Mouse (Mus musculus) CH12.LX (cell line): ENCODE data around the gene Cercam. TPM values are rescaled to one million over a fixed set of nuclear protein-coding genes. Genes with fewer than 3 reads are reported as not detected.
A peak's percentile ranks its signal among the peaks of the same experiment; 100 is the strongest.

Source experiments
- DNase-seq: peaks from one replicate; pipeline ENCODE4 v3.0.0-alpha.2; 2013; ENCODE audit errors: extremely low read depth
- H3K27ac ChIP-seq: 2 replicates; pipeline ENCODE4 v1.5.1; 2012; ENCODE audit warnings: low read depth, mild to moderate bottlenecking, control low read depth, moderate library complexity; ENCODE audit not compliant: insufficient read depth
- H3K27me3 ChIP-seq: replicated peaks from 2 replicates; pipeline ENCODE3; 2012; ENCODE audit warnings: inconsistent platforms
- H3K36me3 ChIP-seq, 2 experiments: replicated peaks in 1 of 2; 2 replicates each; pipeline versions ENCODE3 to v1.6.1; 2012; ENCODE audit warnings: inconsistent platforms in 1 of 2, low read length in 1 of 2, mild to moderate bottlenecking in 1 of 2, mixed read lengths in 1 of 2, moderate library complexity in 1 of 2; ENCODE audit not compliant: control insufficient read depth in 1 of 2, insufficient read depth in 1 of 2
- H3K4me1 ChIP-seq, 2 experiments: 2 replicates each; pipeline ENCODE4 v1.6.1; 2012; ENCODE audit warnings: inconsistent platforms in 1 of 2, moderate library complexity in 1 of 2; ENCODE audit not compliant: insufficient read depth in 2 of 2, control insufficient read depth in 1 of 2
- H3K4me2 ChIP-seq: 2 replicates; pipeline ENCODE4 v1.6.1; 2012; ENCODE audit warnings: low read depth, mild to moderate bottlenecking, control low read depth; ENCODE audit not compliant: poor library complexity, insufficient read depth, severe bottlenecking
- H3K4me3 ChIP-seq, 3 experiments: fragments of 150-350 bp in 1 of 3; sonication (generic) in 1 of 3; replicated peaks in 1 of 3; 2 replicates each; pipeline versions ENCODE3 to v1.5.1; 2011 to 2012; ENCODE audit warnings: low read depth in 2 of 3, low read length in 2 of 3, mild to moderate bottlenecking in 2 of 3, moderate library complexity in 2 of 3, control low read depth in 1 of 3, improper control_type of control experiment in 1 of 3, inconsistent platforms in 1 of 3, mixed read lengths in 1 of 3; ENCODE audit not compliant: poor library complexity in 1 of 3
- H3K79me2 ChIP-seq: replicated peaks from 2 replicates; pipeline ENCODE4 v1.6.1; 2012; ENCODE audit warnings: mild to moderate bottlenecking, moderate library complexity; ENCODE audit not compliant: control insufficient read depth, poor library complexity, insufficient read depth, severe bottlenecking; ENCODE audit errors: extremely low read depth
- H3K9ac ChIP-seq: 2 replicates; pipeline ENCODE4 v1.6.1; 2012; ENCODE audit warnings: low read depth, mild to moderate bottlenecking, control low read depth, moderate library complexity; ENCODE audit not compliant: insufficient read depth
- H3K9me3 ChIP-seq: replicated peaks from 2 replicates; pipeline ENCODE3; 2012; ENCODE audit warnings: low read length, inconsistent platforms, mixed read lengths
- CHD2 ChIP-seq: IDR thresholded peaks from 2 replicates; pipeline ENCODE4 v1.6.1; 2011; ENCODE audit warnings: low read length, improper control_type of control experiment
- CTCF ChIP-seq, 2 experiments: IDR thresholded peaks in 1 of 2; conservative IDR thresholded peaks in 1 of 2; 2 replicates each; pipeline ENCODE4 v1.5.1; 2011 to 2012; ENCODE audit warnings: low read depth in 2 of 2, low read length in 2 of 2, improper control_type of control experiment in 1 of 2, inconsistent platforms in 1 of 2, mild to moderate bottlenecking in 1 of 2, moderate library complexity in 1 of 2
- E2F4 ChIP-seq: IDR thresholded peaks from 2 replicates; pipeline ENCODE4 v1.6.1; 2011; ENCODE audit warnings: low read depth, low read length, improper control_type of control experiment; ENCODE audit not compliant: insufficient replicate concordance
- ELF1 ChIP-seq: IDR thresholded peaks from 2 replicates; pipeline ENCODE4 v1.6.1; 2014; ENCODE audit warnings: low read depth, mild to moderate bottlenecking, inconsistent platforms, low read length, improper control_type of control experiment
- ETS1 ChIP-seq: conservative IDR thresholded peaks from 2 replicates; pipeline ENCODE4 v1.6.1; 2012; ENCODE audit warnings: low read depth, mild to moderate bottlenecking, inconsistent platforms, low read length, improper control_type of control experiment, moderate library complexity
- GABPA ChIP-seq: IDR thresholded peaks from 2 replicates; pipeline ENCODE4 v1.6.1; 2012; ENCODE audit warnings: low read depth, low read length, improper control_type of control experiment, inconsistent platforms; ENCODE audit not compliant: insufficient replicate concordance
- IRF4 ChIP-seq: IDR thresholded peaks from 2 replicates; pipeline ENCODE4 v1.6.1; 2014; ENCODE audit warnings: low read depth, mild to moderate bottlenecking, inconsistent platforms, low read length, improper control_type of control experiment
- JUND ChIP-seq: conservative IDR thresholded peaks from 2 replicates; pipeline ENCODE4 v1.6.1; 2011; ENCODE audit warnings: low read depth, low read length, improper control_type of control experiment
- MAFK ChIP-seq: IDR thresholded peaks from 2 replicates; pipeline ENCODE4 v1.6.1; 2011; ENCODE audit warnings: low read length, improper control_type of control experiment; ENCODE audit not compliant: insufficient replicate concordance
- MAZ ChIP-seq: IDR thresholded peaks from 2 replicates; pipeline ENCODE4 v1.6.1; 2012; ENCODE audit warnings: low read depth, mild to moderate bottlenecking, inconsistent platforms, low read length, improper control_type of control experiment, moderate library complexity
- MEF2A ChIP-seq: IDR thresholded peaks from 2 replicates; pipeline ENCODE4 v1.6.1; 2014; ENCODE audit warnings: low read depth, mild to moderate bottlenecking, inconsistent platforms, low read length, improper control_type of control experiment, borderline replicate concordance
- MYC ChIP-seq: IDR thresholded peaks from 2 replicates; pipeline ENCODE4 v1.6.1; 2011; ENCODE audit warnings: low read depth, mild to moderate bottlenecking, improper control_type of control experiment, low read length
- NELFE ChIP-seq: IDR thresholded peaks from 2 replicates; pipeline ENCODE4 v1.6.1; 2011; ENCODE audit warnings: low read depth, low read length, improper control_type of control experiment
- NRF1 ChIP-seq: IDR thresholded peaks from 2 replicates; pipeline ENCODE4 v1.6.1; 2014; ENCODE audit warnings: low read depth, mild to moderate bottlenecking, inconsistent platforms, low read length, improper control_type of control experiment, moderate library complexity
- PAX5 ChIP-seq: IDR thresholded peaks from 2 replicates; pipeline ENCODE4 v1.6.1; 2012; ENCODE audit warnings: low read length, inconsistent platforms, mixed read lengths
- POLR2AphosphoS2 ChIP-seq: IDR thresholded peaks from 2 replicates; pipeline ENCODE4 v1.6.1; 2011; ENCODE audit warnings: low read depth, low read length, improper control_type of control experiment
- RAD21 ChIP-seq: IDR thresholded peaks from 2 replicates; pipeline ENCODE4 v1.6.1; 2011; ENCODE audit warnings: low read depth, mild to moderate bottlenecking, low read length, improper control_type of control experiment, moderate library complexity
- SMC3 ChIP-seq: IDR thresholded peaks from 2 replicates; pipeline ENCODE4 v1.6.1; 2011; ENCODE audit warnings: low read depth, low read length, improper control_type of control experiment
- TBP ChIP-seq: conservative IDR thresholded peaks from 2 replicates; pipeline ENCODE4 v1.6.1; 2011; ENCODE audit warnings: low read depth, low read length, improper control_type of control experiment
- TCF12 ChIP-seq: IDR thresholded peaks from 2 replicates; pipeline ENCODE4 v1.6.1; 2014; ENCODE audit warnings: low read depth, mild to moderate bottlenecking, inconsistent platforms, low read length, improper control_type of control experiment
- UBTF ChIP-seq: IDR thresholded peaks from 2 replicates; pipeline ENCODE4 v1.6.1; 2012; ENCODE audit warnings: low read depth, mild to moderate bottlenecking, inconsistent platforms, low read length, improper control_type of control experiment, moderate library complexity
- USF2 ChIP-seq: conservative IDR thresholded peaks from 2 replicates; pipeline ENCODE4 v1.6.1; 2011; ENCODE audit warnings: low read depth, low read length, improper control_type of control experiment
- ZC3H11A ChIP-seq: IDR thresholded peaks from 2 replicates; pipeline ENCODE4 v1.6.1; 2012; ENCODE audit warnings: low read depth, mild to moderate bottlenecking, inconsistent platforms, low read length, improper control_type of control experiment
- ZKSCAN1 ChIP-seq: IDR thresholded peaks from 2 replicates; pipeline ENCODE4 v1.6.1; 2012; ENCODE audit warnings: low read depth, inconsistent platforms, low read length, improper control_type of control experiment, borderline replicate concordance
- ZMIZ1 ChIP-seq: IDR thresholded peaks from 2 replicates; pipeline ENCODE4 v1.6.1; 2012; ENCODE audit warnings: low read depth, mild to moderate bottlenecking, inconsistent platforms, low read length, improper control_type of control experiment
- ZNF384 ChIP-seq: IDR thresholded peaks from 2 replicates; pipeline ENCODE4 v1.6.1; 2012; ENCODE audit warnings: low read depth, low read length, improper control_type of control experiment, inconsistent platforms
- dilution Hi-C: fragments of 300-500 bp; cut with MboI; formaldehyde crosslinking; loops from 2 replicates; pipeline ENCODE4 v1.14.3; 2020; ENCODE audit warnings: low sequenced_read_pairs; ENCODE audit not compliant: extremely low pct_unique_long_range_greater_than_20kb, extremely low pct_ligation_motif_present
- in situ Hi-C: fragments of 300-500 bp; cut with MboI; formaldehyde crosslinking; loops from 3 replicates; pipeline ENCODE4 v1.14.3; 2019; ENCODE audit warnings: low sequenced_read_pairs, low pct_ligation_motif_present, low pct_unique_long_range_greater_than_20kb, mixed read lengths
- polyA plus RNA-seq: library from polyadenylated mRNA; unstranded; fragments of >175 nt; gene quantifications from 2 replicates; pipeline ENCODE4 v1.2.1, GENCODE M21; 2012; ENCODE audit warnings: low read depth; ENCODE audit not compliant: insufficient read length
- total RNA-seq, 2 experiments: library from RNA; depleted of rRNA; stranded (reverse); fragments of 300-350 nt in 1 of 2; fragments of >200 nt in 1 of 2; gene quantifications; 2 replicates each; pipeline ENCODE4 v1.2.3; 2012 to 2014

Gene Cercam
- total and polyA plus RNA-seq, 3 experiments = 3.0 to 6.1 (median 3.7) TPM

GRCm38 (mm10) chr2:29910042-29910441 is 41.1 kb downstream of the Cercam start:
- TF ChIP-seq MEF2A (no peak), ZMIZ1 (no peak), NRF1 (no peak), USF2 (no peak), PAX5 (no peak), SMC3 (peak; percentile 34; the same call in 1 of the 2 replicates), MAFK (no peak), CHD2 (no peak), MYC (no peak), TBP (no peak), IRF4 (no peak), NELFE (no peak), RAD21 (peak; percentile 61), TCF12 (no peak), ZKSCAN1 (no peak), POLR2AphosphoS2 (no peak), UBTF (no peak), CTCF (conservative IDR thresholded peaks at IDR 0.05 in 1 of 2, IDR thresholded peaks at IDR 0.05 in 1 of 2; ENCODE audit: low read depth in 2 of 2, low read length in 2 of 2) (peak; percentile 8 to 64; a peak in 2 of 4 replicates), ELF1 (no peak), ETS1 (no peak)
- H3K4me2 ChIP-seq = no peak overlapping the region
- H3K4me1 ChIP-seq = no peaks in the 10 kb centered on the region
- H3K27me3 ChIP-seq = no peaks in the 10 kb centered on the region
- no peaks in the 10 kb centered on the region for H3K9me3 ChIP-seq
- H3K27ac ChIP-seq = no peak overlapping the region
- peak; percentile 34 for DNase-seq
- dilution Hi-C loops = no loop called here
- no peaks in the 10 kb centered on the region for H3K79me2 ChIP-seq
- no peak overlapping the region for H3K4me3 ChIP-seq
- in situ Hi-C loops = no loop called here
- H3K9ac ChIP-seq = no peak overlapping the region
- H3K36me3 ChIP-seq = peaks cover 50 to 84% of the 10 kb centered on the region in 2 experiments

DNA sequence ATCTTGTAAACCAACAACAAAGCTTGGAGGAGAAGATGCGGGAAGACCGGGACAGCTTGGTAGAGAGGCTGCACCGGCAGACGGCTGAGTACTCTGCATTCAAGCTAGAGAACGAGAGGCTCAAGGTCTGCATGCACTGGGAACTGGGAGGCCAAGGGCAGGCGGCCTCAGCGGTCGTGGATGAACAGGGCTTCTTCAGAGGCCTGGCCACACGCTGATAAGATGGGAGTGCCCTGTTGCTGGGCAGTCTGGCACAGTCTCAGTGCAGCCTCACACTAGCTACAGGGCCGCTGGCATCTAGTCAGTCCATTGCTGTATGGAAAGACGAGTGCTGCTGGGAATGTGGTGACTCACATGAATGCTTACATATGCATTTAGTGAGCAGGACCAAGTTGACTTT is 48.7 kb downstream of the Cercam start:
- Histone ChIP-seq H3K36me3 (peaks cover 62 to 86% of the 10 kb centered on the region in 2 experiments), H3K4me2 (no peak overlapping the region), H3K27ac (no peak overlapping the region)

More for the DNA sequence above, 48.7 kb downstream of the Cercam start:
- H3K4me3 ChIP-seq = no peak overlapping the region
- no peak for DNase-seq
- dilution Hi-C loops (no loop called here), in situ Hi-C loops (no loop called here)
- TF ChIP-seq JUND (no peak), MEF2A (no peak), E2F4 (no peak), ZC3H11A (no peak), ZNF384 (no peak), CTCF (conservative IDR thresholded peaks at IDR 0.05 in 1 of 2, IDR thresholded peaks at IDR 0.05 in 1 of 2; ENCODE audit: low read depth in 2 of 2, low read length in 2 of 2) (no peak), GABPA (no peak), MAZ (no peak), UBTF (no peak)
- no peak overlapping the region for H3K9ac ChIP-seq
- H3K9me3 ChIP-seq = no peaks in the 10 kb centered on the region
- peaks cover 4 to 15% of the 10 kb centered on the region in 2 experiments; a peak in 2 of 4 replicates for H3K4me1 ChIP-seq
- no peaks in the 10 kb centered on the region for H3K79me2 ChIP-seq
- no peaks in the 10 kb centered on the region for H3K27me3 ChIP-seq
